Mouse (Mus musculus) E14TG2a.4 (cell line): ENCODE measurements around the gene Gp1ba.

ENCODE experiments used
- CTCF ChIP-seq: conservative IDR thresholded peaks from 2 replicates; pipeline ENCODE4 v1.5.1; 2014; ENCODE audit warnings: low read length
- NANOG ChIP-seq: IDR thresholded peaks from 2 replicates; pipeline ENCODE4 v1.6.1; 2014; ENCODE audit warnings: borderline replicate concordance, low read length, mixed read lengths

DNA sequence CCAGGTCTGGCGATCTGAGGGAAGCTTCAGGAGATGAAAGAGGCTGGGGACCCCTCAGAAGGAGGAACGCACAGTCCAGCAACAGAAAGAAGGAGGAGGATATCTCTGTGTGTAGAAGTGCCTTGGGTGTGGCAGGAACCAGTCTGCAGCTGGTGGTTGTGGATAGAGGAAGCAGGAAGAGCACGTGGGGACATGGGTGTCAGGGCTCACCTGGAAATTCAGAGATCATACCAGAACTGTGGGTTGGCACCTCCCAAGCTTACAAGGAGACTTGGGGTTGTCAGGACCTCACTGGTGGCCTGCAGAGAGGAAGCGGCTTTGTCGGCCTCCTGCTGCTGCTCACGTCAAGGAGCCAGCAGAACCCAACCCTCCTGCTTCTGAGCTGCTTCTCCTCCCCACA, 41.6 kb upstream of the Gp1ba start:
- TF ChIP-seq CTCF, result no peak
- no peak for TF ChIP-seq NANOG
